Mouse (Mus musculus) cortical plate, adult 2 months (tissue): ENCODE measurements around the gene Nod2.

Experiments used
- CTCF ChIP-seq: fragments of 200-500 bp; IDR thresholded peaks from 2 replicates; pipeline ENCODE4 v1.5.1; 2011; ENCODE audit warnings: mild to moderate bottlenecking, control low read depth, low read length; ENCODE audit not compliant: insufficient read depth; ENCODE audit errors: extremely low read depth
- POLR2A ChIP-seq: fragments of 200-500 bp; IDR thresholded peaks from 2 replicates; pipeline ENCODE4 v1.6.1; 2011; ENCODE audit warnings: mild to moderate bottlenecking, low read length, control low read depth; ENCODE audit not compliant: insufficient read depth; ENCODE audit errors: extremely low read depth

- no peak for TF ChIP-seq POLR2A
- no peak for TF ChIP-seq CTCF
Observed at GRCm38 (mm10) chr8:88637092-88638000, 9.8 kb upstream of the Nod2 start.
